Mouse (Mus musculus) lung, adult 2 months (tissue): ENCODE measurements around the gene Arhgap40.

Experiments used
- CTCF ChIP-seq: fragments of 200-500 bp; IDR thresholded peaks from 2 replicates; pipeline ENCODE4 v1.5.1; 2011; ENCODE audit warnings: mild to moderate bottlenecking, low read length, control low read depth; ENCODE audit not compliant: insufficient read depth
- POLR2A ChIP-seq: fragments of 200-500 bp; IDR thresholded peaks from 2 replicates; pipeline ENCODE4 v1.6.1; 2011; ENCODE audit warnings: low read depth, mild to moderate bottlenecking, control low read depth, low read length, borderline replicate concordance; ENCODE audit errors: extremely low read depth

GRCm38 (mm10) chr2:158559945-158560344, 47.3 kb downstream of the Arhgap40 start:
- TF ChIP-seq CTCF: no peak
- TF ChIP-seq POLR2A: no peak
